Mouse (Mus musculus) thymus, adult 18-20 months (tissue): ENCODE data around the gene Tmem200a.

Experiments
- DNase-seq, 2 experiments: peaks; one replicate each; pipeline ENCODE4 v3.0.0; 2022; ENCODE audit warnings: mixed read lengths in 2 of 2

Gene Tmem200a

DNA sequence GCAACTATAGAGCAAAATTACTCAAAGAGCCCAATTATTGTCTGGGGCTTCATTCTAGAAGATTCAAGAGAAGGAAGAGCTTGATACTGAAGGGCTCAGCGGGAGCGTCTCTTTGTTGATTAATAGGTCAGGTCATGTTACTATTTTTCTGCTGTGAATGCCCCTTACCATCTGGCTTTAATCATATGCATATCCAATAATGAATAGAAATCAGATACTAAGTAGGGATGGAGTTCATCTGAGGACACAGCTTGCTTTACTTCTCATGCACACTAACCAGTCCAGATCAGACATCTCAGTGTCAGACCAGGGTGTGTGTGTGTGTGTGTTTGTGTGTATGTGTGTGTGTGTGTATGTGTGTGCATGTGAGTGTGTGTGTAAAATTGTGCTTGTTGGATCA, 201.1 kb downstream of the Tmem200a start:
- DNase-seq: no peak

- no peak for DNase-seq
Measured at GRCm38 (mm10) chr10:25876809-25877208, 202.0 kb downstream of the Tmem200a start.

DNA sequence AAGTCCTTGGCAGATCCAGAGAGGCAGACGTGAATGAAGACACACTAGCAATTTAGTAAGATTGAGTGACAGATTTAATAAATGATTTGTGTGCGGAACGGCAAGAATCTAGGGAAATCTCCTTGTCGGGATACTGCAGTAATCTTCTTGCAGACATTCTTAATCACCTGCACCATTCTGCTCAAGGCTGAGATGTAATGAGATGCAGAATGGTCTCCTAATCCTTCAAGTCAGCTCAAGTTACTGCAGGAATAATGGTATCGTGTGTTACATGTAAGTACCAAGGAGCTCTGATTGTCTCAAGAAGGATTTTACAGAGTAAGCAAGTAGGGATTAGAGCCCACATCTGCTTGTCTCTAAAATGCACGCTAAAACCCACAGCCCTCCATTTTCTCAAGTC, 210.1 kb downstream of the Tmem200a start:
- no peak for DNase-seq
